Mouse (Mus musculus): ENCODE results near the gene Trp53rkb.
A peak's percentile ranks its signal among the peaks of the same experiment; 100 is the strongest.

Gene Trp53rkb

GRCm38 (mm10) chr2:166799615-166800472 lies 7.5 kb downstream of the Trp53rkb start:
- no peak for DNase-seq (ENCODE audit: inconsistent ontology term)

- no peak for DNase-seq (ENCODE audit: inconsistent ontology term)
These were observed 8.1 kb downstream of the Trp53rkb start for GRCm38 (mm10) chr2:166800473-166800857.

DNA sequence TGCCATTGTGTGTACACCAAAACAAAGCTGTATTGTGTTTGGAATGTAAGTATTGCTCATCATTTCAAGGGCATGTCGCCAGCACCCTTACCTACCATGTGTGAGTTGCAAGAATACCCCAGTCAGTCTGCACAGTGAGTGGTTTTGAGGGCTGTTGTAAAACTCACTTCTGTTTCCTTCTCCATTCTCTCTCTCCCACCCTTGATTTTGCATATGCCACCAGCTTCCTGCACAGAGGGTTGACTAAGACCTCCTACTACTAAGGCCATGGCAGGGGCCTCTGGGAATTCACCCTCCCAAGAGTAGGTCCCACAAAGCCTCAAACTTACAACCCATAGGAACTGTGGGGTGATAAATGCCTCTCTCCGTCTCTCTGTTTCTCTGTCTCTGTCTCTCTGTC lies 9.1 kb downstream of the Trp53rkb start:
- DNase-seq (ENCODE audit: inconsistent ontology term) = no peak

DNA sequence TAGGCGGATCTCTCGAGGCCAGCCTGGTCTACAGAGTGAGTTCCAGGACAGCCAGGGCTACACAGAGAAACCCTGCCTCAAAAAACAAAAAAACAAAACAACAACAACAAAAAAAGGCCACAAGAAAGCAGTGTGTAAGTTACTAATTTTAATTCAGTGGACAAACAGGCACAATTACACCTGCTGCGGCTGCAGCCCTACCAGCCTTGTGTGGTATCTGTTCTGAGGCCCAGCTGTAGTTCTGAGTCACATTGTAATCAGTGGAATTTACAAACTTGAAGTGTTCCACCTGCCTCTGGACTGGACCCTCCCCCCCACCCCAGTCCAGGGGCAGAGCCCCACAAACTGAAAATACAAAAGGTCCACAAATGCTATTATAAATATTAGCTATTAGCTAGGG lies 11.0 kb downstream of the Trp53rkb start:
- DNase-seq (ENCODE audit: inconsistent ontology term) = no peak

- peak; percentile 93 for DNase-seq (ENCODE audit: inconsistent ontology term)
These were observed 13.2 kb downstream of the Trp53rkb start, which contains the start of gene Arfgef2 for GRCm38 (mm10) chr2:166805250-166806172. TSS of gene Arfgef2 (plus strand) at chr2:166805588.

DNA sequence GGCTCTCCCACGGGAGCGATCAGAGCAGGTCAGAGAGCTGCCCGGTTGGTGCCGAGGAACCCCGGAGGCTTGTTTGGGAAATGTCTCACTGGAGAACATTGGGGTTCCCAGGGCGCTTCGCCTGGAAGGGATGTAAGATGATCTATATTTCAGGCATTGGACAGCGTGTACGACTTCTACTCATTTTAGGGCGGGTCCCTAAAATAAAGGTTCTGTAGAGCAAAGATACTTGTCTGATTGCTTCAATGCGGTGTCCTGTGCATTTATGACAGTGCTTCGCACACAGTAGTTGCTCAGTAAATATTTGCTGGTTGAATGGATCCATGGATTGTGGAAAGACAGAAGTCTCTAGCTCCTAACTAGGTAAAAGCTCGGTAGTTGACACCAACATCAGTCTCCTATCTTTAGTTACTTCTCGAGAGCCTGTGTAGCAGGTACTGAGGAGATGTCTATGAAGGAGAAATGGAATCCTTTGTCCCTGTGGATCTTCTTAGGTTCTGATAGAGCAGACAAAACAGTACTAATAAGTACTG lies 13.9 kb downstream of the Trp53rkb start:
- no peak for DNase-seq (ENCODE audit: inconsistent ontology term)

DNA sequence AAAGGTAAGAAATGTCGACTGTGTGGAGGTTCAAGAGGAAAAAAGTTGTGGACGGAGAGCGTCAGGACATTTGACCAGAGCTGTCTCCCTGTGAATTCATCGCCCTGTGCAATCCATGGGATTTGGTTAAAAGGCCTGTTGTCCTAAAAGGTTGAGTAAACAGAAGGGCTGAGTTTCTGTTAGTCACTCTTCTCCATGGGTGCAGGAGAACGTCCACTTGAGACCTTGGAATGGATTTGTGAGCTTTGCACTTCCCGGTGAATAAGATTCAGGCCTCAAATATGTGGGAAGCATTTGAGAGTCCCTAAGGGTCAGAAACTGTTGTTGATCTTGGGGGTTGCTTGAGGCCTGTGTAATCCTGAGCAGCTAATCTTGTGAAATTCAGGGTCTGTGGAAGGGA lies 14.5 kb downstream of the Trp53rkb start:
- no peak for DNase-seq (ENCODE audit: inconsistent ontology term)

GRCm38 (mm10) chr2:166809499-166809898 lies 17.2 kb downstream of the Trp53rkb start:
- no peak for DNase-seq (ENCODE audit: inconsistent ontology term)

DNA sequence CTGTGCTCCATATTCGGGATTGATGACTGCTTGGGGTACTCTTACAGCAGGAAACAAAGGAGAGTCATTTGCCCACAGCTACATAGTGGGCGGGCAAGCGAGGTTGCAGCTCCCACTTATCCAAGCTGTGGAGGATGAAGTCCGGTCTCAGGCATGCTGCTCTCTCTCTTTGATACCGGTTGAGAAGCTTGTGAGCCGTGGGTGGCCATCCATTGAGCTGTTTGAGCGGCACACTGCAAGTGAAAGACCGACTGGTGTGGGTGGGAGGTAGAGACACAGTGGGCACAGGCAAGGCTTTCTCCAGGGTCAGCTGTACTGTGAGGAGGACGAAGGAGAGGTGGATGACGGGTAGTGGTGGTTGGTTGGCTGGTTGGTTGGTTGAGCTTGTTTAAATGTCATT lies 18.5 kb downstream of the Trp53rkb start:
- no peak for DNase-seq (ENCODE audit: inconsistent ontology term)

DNA sequence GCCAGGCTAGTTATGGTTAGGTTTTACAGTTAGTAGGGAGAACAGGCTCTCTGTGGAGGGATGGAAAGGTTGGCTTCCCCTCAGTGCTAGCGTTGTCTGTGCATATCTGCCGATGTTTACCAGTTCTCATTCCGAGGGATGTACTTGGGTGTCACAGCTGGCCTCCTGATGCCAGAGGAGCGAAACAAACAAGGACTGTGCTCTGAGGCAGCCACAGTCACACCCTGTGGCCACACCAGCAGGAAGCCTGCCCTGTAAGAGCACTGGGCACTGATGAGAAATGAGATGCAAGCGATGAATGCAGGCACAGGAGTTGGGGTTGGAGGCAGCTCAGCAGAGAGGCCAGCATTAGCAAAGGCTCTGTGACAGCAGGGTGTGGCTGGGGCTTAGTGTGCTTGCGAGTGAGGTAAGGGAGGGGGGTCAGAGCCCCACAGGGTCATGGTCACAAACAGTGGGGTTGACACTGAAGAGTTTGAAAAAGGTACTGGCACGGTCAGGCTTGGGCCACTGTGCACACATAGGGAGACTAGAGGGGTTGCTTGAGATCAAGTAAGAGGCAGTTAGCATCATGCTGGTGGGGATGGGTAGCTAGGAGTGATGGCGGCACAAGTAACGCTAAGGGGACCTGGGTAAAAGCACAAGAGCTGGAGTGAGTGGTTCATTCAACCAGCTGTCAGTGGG lies 26.3 kb downstream of the Trp53rkb start:
- DNase-seq (ENCODE audit: inconsistent ontology term) = no peak

DNA sequence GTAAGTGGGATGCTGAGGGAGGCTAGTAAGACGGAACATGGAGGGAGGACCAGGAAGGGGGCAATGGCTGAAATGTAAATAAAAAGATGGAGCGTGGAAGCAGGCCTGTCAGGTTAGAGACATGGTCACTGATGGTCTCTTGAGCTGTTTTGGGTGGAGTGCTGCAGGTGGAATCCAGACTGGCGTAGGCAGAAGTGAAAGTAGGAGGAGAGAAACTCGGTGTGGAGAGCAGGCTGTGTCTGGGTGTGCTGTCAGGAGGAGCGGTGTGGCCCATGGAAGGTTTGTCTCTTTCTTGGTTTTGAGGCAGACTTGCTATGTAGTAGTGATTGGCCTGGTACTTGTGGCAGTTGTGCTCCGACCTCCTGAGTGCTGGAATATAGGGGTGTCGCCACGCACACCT lies 27.5 kb downstream of the Trp53rkb start:
- no peak for DNase-seq (ENCODE audit: inconsistent ontology term)

GRCm38 (mm10) chr2:166820844-166821243 lies 28.5 kb downstream of the Trp53rkb start:
- no peak for DNase-seq (ENCODE audit: inconsistent ontology term)

DNA sequence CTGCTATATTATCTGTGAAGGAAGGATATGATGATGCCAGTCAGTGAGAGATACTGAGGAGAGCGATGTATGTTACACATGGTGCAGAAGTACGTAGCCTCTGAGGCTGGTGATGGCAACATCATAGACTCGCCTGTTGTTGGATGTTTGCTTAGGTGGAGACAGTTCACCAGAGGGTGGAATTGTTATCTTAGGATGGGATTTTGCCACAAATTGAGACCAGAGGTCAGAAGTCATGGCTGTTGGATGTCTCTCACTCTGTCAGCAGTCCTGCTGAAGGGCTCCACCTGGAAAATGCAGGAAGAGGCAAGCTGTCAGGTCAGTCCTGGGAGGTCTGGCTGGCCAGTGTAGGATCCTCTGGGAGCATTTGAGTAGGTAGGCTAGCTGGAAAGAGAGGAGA lies 29.1 kb downstream of the Trp53rkb start:
- DNase-seq (ENCODE audit: inconsistent ontology term) = no peak

- no peak for DNase-seq (ENCODE audit: inconsistent ontology term)
These were observed 29.9 kb downstream of the Trp53rkb start for GRCm38 (mm10) chr2:166822119-166822826.

DNA sequence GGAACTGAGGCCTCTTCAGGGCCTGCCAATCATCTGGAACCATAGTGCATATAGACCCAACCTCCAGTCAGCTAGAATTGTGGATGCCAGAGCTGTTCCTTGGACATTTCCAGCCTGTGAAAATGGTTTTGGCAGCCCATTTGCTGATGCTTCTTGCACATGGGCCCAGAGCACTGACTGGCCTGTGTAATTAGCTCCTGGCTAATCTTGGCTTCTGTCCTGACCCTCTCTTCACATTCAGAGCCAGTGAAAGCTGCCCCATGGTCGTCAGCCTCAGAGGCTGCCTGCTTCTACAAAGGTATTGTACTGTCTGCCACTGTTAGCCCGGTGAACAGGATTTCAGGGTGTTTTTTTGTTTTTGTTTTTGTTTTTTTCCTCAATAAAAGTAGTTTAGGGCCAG lies 30.6 kb downstream of the Trp53rkb start:
- peak; percentile 5 for DNase-seq (ENCODE audit: inconsistent ontology term)

DNA sequence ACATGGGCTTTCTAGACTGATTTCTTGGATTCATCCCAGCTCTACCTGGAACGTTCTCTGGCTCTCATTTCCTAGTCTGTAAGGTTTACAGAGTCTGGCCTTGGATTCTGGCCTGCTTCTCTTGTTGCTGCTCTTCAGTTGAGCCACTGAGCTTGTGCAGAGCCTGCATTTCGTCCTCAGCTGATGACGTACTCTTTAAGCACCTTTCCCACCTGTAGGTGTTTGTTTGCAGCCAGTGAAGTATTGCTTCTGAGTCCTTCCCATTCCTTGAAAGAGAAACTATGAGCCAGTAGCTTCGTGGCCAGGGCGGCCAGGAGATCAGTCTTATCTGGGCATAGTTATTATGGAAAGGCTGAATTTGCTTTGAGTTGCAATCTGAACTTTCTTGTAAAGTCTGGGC lies 32.1 kb downstream of the Trp53rkb start:
- no peak for DNase-seq (ENCODE audit: inconsistent ontology term)

DNA sequence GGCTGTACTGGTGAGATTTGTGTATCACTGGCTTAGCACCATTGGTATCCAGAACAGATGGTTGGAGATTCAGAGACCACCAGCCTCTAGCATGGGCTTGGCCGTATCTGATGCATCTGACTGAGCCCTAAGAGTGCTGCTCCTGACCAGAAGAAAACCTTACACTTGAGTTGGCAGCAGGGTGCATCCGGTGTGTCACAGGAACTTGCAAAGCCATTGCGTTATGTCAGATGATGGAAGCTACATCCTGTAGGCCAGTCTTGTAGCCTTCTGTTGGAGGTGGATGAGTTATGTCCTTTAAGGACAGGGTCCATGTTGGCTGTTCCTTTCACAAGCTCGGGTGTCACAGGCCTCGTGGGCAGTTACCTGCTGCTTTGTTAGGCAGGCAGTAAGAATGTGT lies 32.7 kb downstream of the Trp53rkb start:
- no peak for DNase-seq (ENCODE audit: inconsistent ontology term)

- DNase-seq (ENCODE audit: inconsistent ontology term) = no peak
These were observed 34.3 kb downstream of the Trp53rkb start for GRCm38 (mm10) chr2:166826491-166827224.

DNA sequence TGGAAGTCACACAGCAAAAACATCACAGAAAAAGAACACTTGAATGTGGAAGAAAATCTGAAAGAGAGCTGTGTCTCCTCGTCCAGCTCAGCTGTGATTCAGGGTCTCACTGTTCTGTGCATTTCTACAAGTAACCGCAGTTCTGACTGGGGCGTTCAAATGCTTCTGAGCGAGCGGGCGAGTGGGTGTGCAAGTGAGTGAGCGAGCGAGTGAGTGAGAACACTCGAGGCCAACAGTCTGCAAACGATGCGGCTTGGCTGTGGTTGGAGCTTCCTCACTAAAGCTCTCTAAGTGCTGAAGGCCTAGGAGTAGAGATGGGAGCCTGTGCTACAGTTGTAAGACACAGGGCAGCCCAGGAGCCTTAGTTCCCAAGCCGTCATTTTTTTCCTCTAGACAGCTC lies 36.0 kb downstream of the Trp53rkb start:
- DNase-seq (ENCODE audit: inconsistent ontology term) = no peak

DNA sequence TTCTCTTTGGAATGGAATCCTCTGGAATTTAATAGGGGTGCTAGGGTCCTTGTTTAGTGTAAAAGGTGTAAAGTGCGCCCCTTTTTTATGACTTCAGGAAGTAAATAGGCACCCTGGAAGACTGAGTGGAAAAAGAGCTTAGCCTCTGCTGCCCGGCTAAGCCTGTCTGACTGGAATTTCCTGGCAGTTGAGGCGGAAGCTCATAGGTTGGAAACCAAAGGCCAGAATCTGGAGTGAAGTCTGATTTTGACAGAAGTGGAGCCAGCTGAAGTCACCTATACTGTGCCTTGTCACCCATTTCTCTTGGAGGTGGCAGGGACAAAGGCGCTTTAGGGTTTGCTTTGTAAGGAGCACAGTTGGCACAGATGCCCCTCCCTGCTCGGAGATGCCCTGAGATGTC lies 38.0 kb downstream of the Trp53rkb start:
- no peak for DNase-seq (ENCODE audit: inconsistent ontology term)
